Mouse (Mus musculus) midbrain, embryonic 14.5 days (tissue): ENCODE measurements at regions not wholly inside any gene's neighbourhood (a gene's known extent, or its start where the extent isn't known, plus 50 kb on each side); places are given as distances from the start of the nearest gene placed in this dataset.

ENCODE experiments used
- ATAC-seq: fragments of 200-750 bp; cut with Nextera tagmentation; 2 replicates; pipeline ENCODE4 v1.8.0; 2017; ENCODE audit warnings: moderate number of reproducible peaks, moderate library complexity; ENCODE audit not compliant: low FRiP score, low TSS enrichment
- DNase-seq: peaks from one replicate; pipeline ENCODE4 v3.0.0-alpha.2; 2015
- H3K27ac ChIP-seq: fragments of 300-500 bp; sonication (generic); replicated peaks from 2 replicates; pipeline ENCODE4 v1.5.1; 2014; ENCODE audit warnings: mild to moderate bottlenecking, low read depth, low read length, moderate library complexity
- H3K27me3 ChIP-seq: fragments of 300-500 bp; sonication (generic); 2 replicates; pipeline ENCODE4 v1.6.1; 2014; ENCODE audit warnings: low read length, control low read depth, mixed read lengths; ENCODE audit not compliant: control insufficient read depth, insufficient read depth
- H3K36me3 ChIP-seq: fragments of 300-500 bp; sonication (generic); 2 replicates; pipeline ENCODE4 v1.6.1; 2014; ENCODE audit warnings: low read length, control low read depth; ENCODE audit not compliant: control insufficient read depth, insufficient read depth
- H3K4me1 ChIP-seq: fragments of 300-500 bp; sonication (generic); 2 replicates; pipeline ENCODE4 v1.6.1; 2014; ENCODE audit warnings: mild to moderate bottlenecking, antibody characterized with exemption, low read length, control low read depth; ENCODE audit not compliant: control insufficient read depth, insufficient read depth
- H3K4me2 ChIP-seq: fragments of 300-500 bp; sonication (generic); 2 replicates; pipeline ENCODE4 v1.6.1; 2014; ENCODE audit warnings: mild to moderate bottlenecking, low read length, moderate library complexity
- H3K4me3 ChIP-seq: fragments of 300-500 bp; sonication (generic); replicated peaks from 2 replicates; pipeline ENCODE4 v1.5.1; 2014; ENCODE audit warnings: low read depth, low read length
- H3K9ac ChIP-seq: fragments of 300-500 bp; sonication (generic); replicated peaks from 2 replicates; pipeline ENCODE4 v1.6.1; 2014; ENCODE audit warnings: mild to moderate bottlenecking, low read length, moderate library complexity
- H3K9me3 ChIP-seq: fragments of 300-500 bp; sonication (generic); 2 replicates; pipeline ENCODE4 v1.6.1; 2016; ENCODE audit warnings: low read length, control low read depth, mixed read lengths; ENCODE audit not compliant: control insufficient read depth
- WGBS: fragments of 180-500 bp; shearing (Covaris S2); extraction: QIAGEN DNeasy Blood & Tissue Kit; methylation state at CpG from one replicate; pipeline ENCODE4 v1.1.7; 2014; 5-methylcytosine and 5-hydroxymethylcytosine counted together

DNA sequence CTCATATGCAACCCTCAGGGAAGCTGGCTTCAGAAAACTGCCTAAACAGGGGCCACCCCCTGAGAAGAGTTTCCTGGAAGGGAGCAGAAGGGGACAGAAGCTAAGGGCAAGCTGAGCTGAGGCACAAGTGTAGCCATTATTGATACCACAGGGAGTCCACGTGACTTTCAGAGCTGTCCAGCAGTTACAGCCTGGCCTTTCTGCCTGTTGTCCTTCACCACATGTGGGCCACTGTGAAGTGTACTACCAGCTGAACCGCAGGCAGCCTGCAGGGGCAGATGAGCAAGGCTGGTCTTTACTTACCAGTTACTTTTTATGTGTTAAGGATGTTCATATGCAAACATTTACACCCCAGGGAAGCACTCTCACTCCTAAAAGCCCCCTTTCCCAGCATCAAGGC, 85.2 kb upstream of the Ube2e1 start:
- no peak overlapping the region for H3K4me2 ChIP-seq
- H3K27ac ChIP-seq: no peak overlapping the region
- no peaks in the 10 kb centered on the region for H3K27me3 ChIP-seq
- no peak overlapping the region for H3K9ac ChIP-seq
- ATAC-seq: no peak
- no peaks in the 10 kb centered on the region for H3K36me3 ChIP-seq
- no peaks in the 10 kb centered on the region for H3K4me1 ChIP-seq
- 11% methylated on average over 2 of the region's 2 CpGs for WGBS
- no peak overlapping the region for H3K4me3 ChIP-seq
- no peak for DNase-seq
- H3K9me3 ChIP-seq: no peaks in the 10 kb centered on the region

DNA sequence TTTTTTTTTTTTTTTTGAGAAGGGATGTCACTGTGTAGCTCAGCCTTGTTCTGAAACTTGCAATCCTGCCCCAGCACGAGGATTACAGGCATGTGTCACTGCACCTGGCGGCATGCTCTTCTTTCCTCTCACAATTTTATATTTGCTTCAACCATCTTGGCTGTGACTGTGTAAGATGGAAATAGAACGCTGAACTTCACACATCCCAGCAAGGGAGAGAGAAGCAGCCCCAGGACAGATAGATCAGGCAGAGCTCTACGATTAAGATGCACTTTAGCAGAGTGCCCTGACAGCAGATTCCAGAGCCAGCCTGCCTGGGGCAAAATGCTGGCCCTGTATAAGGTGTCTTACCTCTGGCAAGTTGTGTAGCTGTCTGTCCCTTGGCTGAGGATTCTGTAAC, 84.7 kb upstream of the Ube2e1 start:
- no peak for ATAC-seq

DNA sequence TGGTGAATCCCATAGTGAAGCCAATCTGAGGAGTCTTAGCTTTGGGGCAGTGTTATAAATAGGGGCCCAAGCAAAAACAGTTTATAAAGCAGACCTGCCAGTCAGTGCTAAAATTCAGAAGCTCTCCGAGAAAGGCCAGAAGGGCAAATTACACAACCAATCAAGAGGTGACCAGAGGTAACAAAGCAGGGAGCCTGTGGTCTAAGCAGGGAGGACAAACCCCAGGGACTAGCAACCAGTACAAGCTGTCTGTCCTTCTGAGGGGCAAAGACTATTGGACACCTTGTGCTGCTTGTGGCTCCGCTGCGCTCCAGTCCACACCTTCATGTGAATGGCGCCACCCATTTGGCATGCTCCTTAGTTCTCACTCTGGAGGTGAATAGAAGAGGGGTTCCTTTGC, 67.3 kb upstream of the Ube2e1 start:
- Histone ChIP-seq H3K9ac (no peak overlapping the region), H3K36me3 (no peaks in the 10 kb centered on the region), H3K27ac (no peak overlapping the region), H3K4me3 (no peak overlapping the region), H3K9me3 (no peaks in the 10 kb centered on the region), H3K4me1 (no peaks in the 10 kb centered on the region), H3K4me2 (no peak overlapping the region), H3K27me3 (no peaks in the 10 kb centered on the region)
- WGBS: 95% methylated on average over 4 of the region's 4 CpGs
- no peak for ATAC-seq
- no peak for DNase-seq

More for the DNA sequence above, 84.7 kb upstream of the Ube2e1 start:
- Histone ChIP-seq H3K27me3 (no peaks in the 10 kb centered on the region), H3K36me3 (no peaks in the 10 kb centered on the region), H3K27ac (no peak overlapping the region), H3K4me1 (no peaks in the 10 kb centered on the region), H3K4me2 (no peak overlapping the region), H3K9ac (no peak overlapping the region), H3K9me3 (no peaks in the 10 kb centered on the region), H3K4me3 (no peak overlapping the region)
- WGBS: 74% methylated on average over 4 of the region's 4 CpGs
- peak; percentile 5 for DNase-seq

- ATAC-seq: no peak
Measured at GRCm38 (mm10) chr14:18396206-18396764, 64.6 kb upstream of the Ube2e1 start.

DNA sequence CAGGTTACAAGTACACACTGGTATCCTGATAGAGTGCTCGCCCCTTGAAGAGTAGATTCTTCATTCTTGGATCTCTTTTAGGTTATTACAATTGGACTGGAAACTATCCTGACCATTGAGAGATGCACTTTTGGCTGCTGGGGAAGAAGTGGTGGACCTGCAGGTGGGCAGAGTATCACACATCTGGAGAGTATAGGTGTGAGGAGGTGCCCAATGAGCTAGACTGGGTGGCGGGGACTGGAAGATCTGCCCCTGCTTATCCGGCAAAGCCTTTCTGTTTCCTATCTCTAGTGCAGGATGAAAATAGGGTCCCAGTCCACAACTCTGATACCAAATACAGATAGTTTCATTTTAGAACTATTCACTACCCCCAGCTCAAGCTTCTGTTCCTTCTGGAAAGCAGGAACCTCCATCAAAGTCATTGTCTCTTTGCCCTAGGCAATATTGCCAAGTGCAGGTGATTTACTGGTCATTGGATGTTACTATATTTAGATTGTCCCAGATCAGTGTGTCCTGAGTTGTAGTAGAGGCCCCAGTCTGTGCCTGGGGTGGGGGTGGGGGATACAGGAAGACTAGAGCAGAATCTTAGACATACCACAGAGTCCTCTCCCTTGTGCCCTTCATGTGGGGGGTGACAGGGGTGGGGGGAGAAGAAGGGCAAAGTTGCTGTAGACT, 62.5 kb upstream of the Ube2e1 start:
- H3K9ac ChIP-seq: no peak overlapping the region
- no peaks in the 10 kb centered on the region for H3K9me3 ChIP-seq
- no peak for DNase-seq
- no peaks in the 10 kb centered on the region for H3K36me3 ChIP-seq
- no peak for ATAC-seq
- no peaks in the 10 kb centered on the region for H3K27me3 ChIP-seq
- H3K4me3 ChIP-seq: no peak overlapping the region
- H3K4me2 ChIP-seq: no peak overlapping the region
- H3K4me1 ChIP-seq: no peaks in the 10 kb centered on the region
- WGBS: 86% methylated on average over 3 of the region's 3 CpGs
- no peak overlapping the region for H3K27ac ChIP-seq

More at GRCm38 (mm10) chr14:18396206-18396764, 64.6 kb upstream of the Ube2e1 start:
- H3K36me3 ChIP-seq: no peaks in the 10 kb centered on the region
- no peaks in the 10 kb centered on the region for H3K9me3 ChIP-seq
- DNase-seq: no peak
- H3K27ac ChIP-seq: no peak overlapping the region
- no peak overlapping the region for H3K9ac ChIP-seq
- no peak overlapping the region for H3K4me3 ChIP-seq
- 89% methylated on average over 8 of the region's 8 CpGs for WGBS
- no peaks in the 10 kb centered on the region for H3K27me3 ChIP-seq
- H3K4me2 ChIP-seq: no peak overlapping the region
- H3K4me1 ChIP-seq: no peaks in the 10 kb centered on the region

DNA sequence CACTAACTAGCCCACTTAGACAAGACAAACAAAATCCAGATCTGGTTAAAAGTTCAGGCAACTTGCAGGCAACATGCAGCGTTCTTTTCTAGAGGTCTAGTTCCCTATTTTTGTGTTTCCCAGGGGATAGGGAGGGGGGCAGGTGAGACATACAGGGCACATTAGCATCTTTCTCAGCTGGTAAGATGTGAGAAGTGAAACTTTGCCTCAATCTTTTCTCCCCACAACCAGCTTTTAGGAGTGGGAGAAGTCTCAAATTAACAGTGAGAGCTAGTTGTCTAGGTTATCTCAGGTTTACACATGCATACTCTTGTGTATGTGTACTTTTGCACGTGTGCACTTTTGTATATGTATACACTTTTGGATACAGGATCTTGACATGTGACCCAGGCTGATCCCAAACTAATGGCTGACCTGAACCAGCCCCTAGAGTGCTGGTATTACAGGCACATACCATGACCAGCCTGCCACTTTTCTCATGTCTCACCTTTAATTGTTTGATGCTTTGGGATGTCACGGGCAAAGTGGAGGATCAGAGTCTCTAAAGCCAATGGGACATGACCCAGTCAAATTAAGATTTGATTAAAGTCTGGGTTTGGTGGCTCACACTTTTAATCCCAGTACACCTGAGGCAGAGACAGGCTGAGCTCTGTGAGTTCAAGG, 60.3 kb upstream of the Ube2e1 start:
- Histone ChIP-seq H3K4me3 (no peak overlapping the region), H3K27ac (no peak overlapping the region), H3K9ac (no peak overlapping the region), H3K4me1 (no peaks in the 10 kb centered on the region), H3K27me3 (no peaks in the 10 kb centered on the region), H3K36me3 (no peaks in the 10 kb centered on the region), H3K4me2 (no peak overlapping the region), H3K9me3 (no peaks in the 10 kb centered on the region)
- no peak for ATAC-seq
- no peak for DNase-seq
- 91% methylated on average over 3 of the region's 3 CpGs for WGBS

- ATAC-seq (no peak), DNase-seq (no peak)
- Histone ChIP-seq H3K9me3 (no peaks in the 10 kb centered on the region), H3K4me3 (no peak overlapping the region), H3K27ac (no peak overlapping the region), H3K9ac (no peak overlapping the region), H3K36me3 (no peaks in the 10 kb centered on the region), H3K4me2 (no peak overlapping the region), H3K27me3 (no peaks in the 10 kb centered on the region), H3K4me1 (no peaks in the 10 kb centered on the region)
- WGBS: 88% methylated on average over 6 of the region's 6 CpGs
Measured at GRCm38 (mm10) chr14:18389390-18389789, 57.7 kb upstream of the Ube2e1 start.

GRCm38 (mm10) chr14:18385953-18386668, 54.5 kb upstream of the Ube2e1 start:
- H3K4me3 ChIP-seq: no peak overlapping the region
- H3K4me1 ChIP-seq: no peaks in the 10 kb centered on the region
- peak; percentile 21 for DNase-seq
- H3K36me3 ChIP-seq: no peaks in the 10 kb centered on the region
- H3K27ac ChIP-seq: no peak overlapping the region
- peak; percentile 31; the same call in 1 of the 2 replicates for ATAC-seq
- H3K9me3 ChIP-seq: no peaks in the 10 kb centered on the region
- WGBS: 74% methylated on average over 6 of the region's 6 CpGs
- H3K4me2 ChIP-seq: no peak overlapping the region
- H3K27me3 ChIP-seq: no peaks in the 10 kb centered on the region
- no peak overlapping the region for H3K9ac ChIP-seq
